Mouse (Mus musculus): Measurements from ENCODE around the gene Mien1. TPM values are rescaled to one million over a fixed set of nuclear protein-coding genes. Genes with fewer than 3 reads are reported as not detected.

The Mien1 gene
- total and polyA plus RNA-seq, 2 experiments from 2014 or later = 70.0 to 259 TPM

DNA sequence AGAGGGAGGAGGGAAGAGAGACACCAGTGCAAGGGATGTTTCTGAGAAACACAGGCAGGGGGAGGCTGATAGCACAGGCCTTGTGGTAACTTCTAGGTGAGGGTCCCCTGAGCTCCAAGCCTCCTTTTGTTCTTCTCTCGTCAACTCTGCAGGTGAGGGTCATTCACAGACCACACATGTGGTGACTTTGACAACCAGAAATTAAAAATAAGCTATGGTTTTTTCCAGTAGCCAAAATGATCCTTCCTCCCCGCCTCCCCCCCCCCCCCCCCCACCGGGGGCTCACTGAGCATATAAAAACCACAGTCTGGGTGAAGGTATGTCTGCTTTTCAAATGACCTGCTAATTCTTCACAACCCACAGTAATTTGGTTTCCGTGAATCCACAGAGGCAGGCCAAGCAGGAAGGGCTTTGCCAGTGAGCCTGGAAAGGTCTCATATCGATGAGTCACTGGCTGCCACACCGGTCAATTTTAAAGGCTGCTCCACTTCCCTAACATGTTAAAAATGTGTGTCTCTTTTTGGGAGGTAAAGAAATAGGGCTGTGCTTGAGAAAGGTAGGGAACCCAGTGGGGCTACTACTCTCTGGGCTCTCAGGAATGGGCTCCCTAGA is 22.4 kb upstream of the Mien1 start:
- H3K27me3 ChIP-seq (ENCODE audit: insufficient read depth, low read length) = no peaks in the 10 kb centered on the region; the same call in 1 of the 2 replicates
- no peak overlapping the region for H3K27ac ChIP-seq
- no peak overlapping the region for H3K4me2 ChIP-seq (ENCODE audit: low read depth, low read length)
- H3K9ac ChIP-seq (replicated peaks; ENCODE audit: low read length) = no peak overlapping the region
- no peak for ATAC-seq
- peaks cover 4% of the 10 kb centered on the region; the same call in 1 of the 2 replicates for H3K4me1 ChIP-seq (ENCODE audit: insufficient read depth, low read length)
- H3K36me3 ChIP-seq (ENCODE audit: insufficient read depth, low read length) = no peaks in the 10 kb centered on the region
- no peak for TF ChIP-seq CTCF (IDR thresholded peaks at IDR 0.05; ENCODE audit: low read depth)
- DNase-seq (ENCODE audit: low spot score) = no peak
- H3K4me3 ChIP-seq (ENCODE audit: low read length) = no peak overlapping the region
- WGBS = 58% methylated on average over 6 of the region's 6 CpGs
- no peaks in the 10 kb centered on the region for H3K9me3 ChIP-seq (ENCODE audit: low read length)

DNA sequence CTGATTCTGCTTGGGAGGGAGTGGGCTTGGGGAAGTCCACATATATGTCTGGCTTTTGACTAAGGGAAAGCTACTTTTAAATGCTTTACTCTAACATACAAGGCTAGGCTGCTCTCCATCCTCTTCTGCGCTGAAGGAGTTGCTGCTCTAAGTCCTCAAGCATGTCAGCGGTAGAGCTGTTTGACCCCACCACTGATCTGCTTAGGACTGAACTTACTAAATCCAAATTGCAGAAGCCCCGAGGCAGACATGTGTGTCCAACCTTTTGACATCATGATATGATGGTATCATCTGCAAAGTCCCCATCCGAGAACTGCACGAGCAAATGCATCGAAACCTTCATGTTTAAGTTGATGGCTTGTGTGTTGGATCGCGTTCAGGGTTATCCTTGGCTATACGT is 21.1 kb upstream of the Mien1 start:
- 82% methylated on average over 9 of the region's 9 CpGs for WGBS
- no peak for TF ChIP-seq CTCF (IDR thresholded peaks at IDR 0.05; ENCODE audit: low read depth)

DNA sequence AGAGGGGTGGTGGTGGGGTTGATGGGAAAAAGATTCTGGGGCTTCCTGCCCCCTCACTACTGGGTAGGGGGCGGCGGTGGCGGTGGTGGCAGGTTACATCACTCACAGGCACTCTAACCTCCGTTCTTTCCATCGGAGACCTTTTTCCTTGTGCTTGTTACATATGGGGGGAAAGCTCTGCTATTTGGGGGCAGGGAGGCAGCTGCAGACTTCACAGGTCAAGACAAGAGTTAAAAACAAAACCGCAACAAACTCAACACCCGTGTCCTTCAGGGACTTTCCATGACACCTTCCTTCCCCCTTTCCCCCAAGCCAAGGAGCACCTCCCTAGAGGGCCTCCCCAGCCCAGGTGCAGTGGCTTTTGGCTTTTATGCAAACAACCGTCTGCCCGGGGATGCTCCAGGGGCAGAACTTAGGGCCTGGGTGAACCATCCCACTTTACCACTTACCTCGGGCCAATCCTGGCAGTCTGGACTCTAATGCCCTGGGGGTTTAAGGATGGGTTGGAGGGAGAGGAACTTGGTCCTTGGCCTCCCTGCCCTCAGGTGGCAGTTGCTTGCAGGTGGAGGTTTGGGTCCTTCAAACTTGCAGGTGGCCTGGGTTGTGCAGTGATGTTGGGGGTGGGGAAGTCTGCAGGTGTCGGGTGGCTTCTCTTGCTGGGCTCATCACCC is 20.4 kb upstream of the Mien1 start:
- H3K9me3 ChIP-seq (ENCODE audit: low read length) = no peaks in the 10 kb centered on the region
- H3K36me3 ChIP-seq (ENCODE audit: insufficient read depth, low read length) = no peaks in the 10 kb centered on the region
- peaks cover 4% of the 10 kb centered on the region; the same call in 1 of the 2 replicates for H3K4me1 ChIP-seq (ENCODE audit: insufficient read depth, low read length)
- DNase-seq (ENCODE audit: low spot score) (no peak), ATAC-seq (no peak)
- no peak for TF ChIP-seq CTCF (IDR thresholded peaks at IDR 0.05; ENCODE audit: low read depth)
- 30% methylated on average over 11 of the region's 11 CpGs for WGBS
- no peak overlapping the region for H3K4me3 ChIP-seq (ENCODE audit: low read length)
- no peak overlapping the region for H3K9ac ChIP-seq (replicated peaks; ENCODE audit: low read length)
- no peaks in the 10 kb centered on the region; the same call in 1 of the 2 replicates for H3K27me3 ChIP-seq (ENCODE audit: insufficient read depth, low read length)
- H3K27ac ChIP-seq = no peak overlapping the region
- H3K4me2 ChIP-seq (ENCODE audit: low read depth, low read length) = no peak overlapping the region

More for the DNA sequence above, 21.1 kb upstream of the Mien1 start:
- Histone ChIP-seq H3K9me3 (ENCODE audit: low read length) (no peaks in the 10 kb centered on the region), H3K4me1 (ENCODE audit: insufficient read depth, low read length) (peaks cover 4% of the 10 kb centered on the region; the same call in 1 of the 2 replicates), H3K27me3 (ENCODE audit: insufficient read depth, low read length) (no peaks in the 10 kb centered on the region; the same call in 1 of the 2 replicates), H3K27ac (no peak overlapping the region), H3K36me3 (ENCODE audit: insufficient read depth, low read length) (no peaks in the 10 kb centered on the region), H3K4me3 (ENCODE audit: low read length) (no peak overlapping the region), H3K4me2 (ENCODE audit: low read depth, low read length) (no peak overlapping the region), H3K9ac (replicated peaks; ENCODE audit: low read length) (no peak overlapping the region)
- ATAC-seq (no peak), DNase-seq (ENCODE audit: low spot score) (no peak)

DNA sequence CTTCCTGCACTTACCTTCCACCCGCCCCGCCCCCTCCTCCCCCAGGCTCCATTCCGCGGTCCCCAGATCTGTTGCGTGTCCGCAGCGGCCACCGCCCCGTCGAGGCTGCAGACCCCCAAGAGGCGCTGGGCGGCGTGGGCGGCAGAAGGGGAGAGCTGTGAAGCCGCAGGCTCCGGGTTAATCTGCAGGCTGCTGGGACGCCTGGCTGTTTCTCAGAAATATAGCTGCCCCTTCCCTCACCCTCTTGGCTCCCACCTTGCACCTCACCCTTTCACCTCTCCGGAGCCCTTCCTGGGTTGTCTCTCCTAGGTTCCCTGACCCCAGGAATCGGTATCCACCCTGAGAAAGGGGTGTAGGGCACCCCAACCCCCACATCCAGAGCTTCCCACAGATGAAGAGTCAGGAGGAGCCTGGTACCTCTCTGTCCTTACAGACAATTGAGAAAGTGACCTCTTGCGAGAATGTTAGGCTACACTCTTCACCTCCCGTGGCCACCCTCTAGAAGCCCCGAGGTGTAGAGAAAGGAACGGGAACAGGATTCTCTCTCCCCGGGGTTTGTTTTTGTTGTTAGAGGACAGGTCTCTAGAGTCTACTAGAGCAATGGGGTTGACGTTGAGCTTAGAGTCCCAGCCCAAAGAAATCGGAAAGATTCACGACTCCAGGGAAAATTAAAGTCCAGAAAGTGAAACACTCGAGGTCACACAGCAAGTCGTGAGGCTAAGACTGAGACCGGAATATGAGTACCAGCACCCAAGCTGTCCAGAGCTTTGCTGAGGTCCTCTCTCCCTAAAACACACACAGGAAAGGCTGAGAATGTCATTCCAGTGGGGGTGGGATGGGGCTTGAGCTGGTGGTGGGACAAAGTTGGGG is 19.6 kb upstream of the Mien1 start:
- TF ChIP-seq CTCF (IDR thresholded peaks at IDR 0.05; ENCODE audit: low read depth) = no peak
- no peak for DNase-seq (ENCODE audit: low spot score)
- H3K27me3 ChIP-seq (ENCODE audit: insufficient read depth, low read length) = no peaks in the 10 kb centered on the region; the same call in 1 of the 2 replicates
- 5% methylated on average over 28 of the region's 30 CpGs for WGBS
- H3K9ac ChIP-seq (replicated peaks; ENCODE audit: low read length) = peak overlapping the region; percentile 55
- no peaks in the 10 kb centered on the region for H3K9me3 ChIP-seq (ENCODE audit: low read length)
- ATAC-seq = peak; percentile 10; the same call in 1 of the 2 replicates
- H3K4me3 ChIP-seq (ENCODE audit: low read length) = peak overlapping the region; percentile 53
- H3K4me1 ChIP-seq (ENCODE audit: insufficient read depth, low read length) = peaks cover 4% of the 10 kb centered on the region; the same call in 1 of the 2 replicates
- 0 out of 2 replicates have a peak overlapping the region, but pooled peaks have one; percentile 51 for H3K27ac ChIP-seq
- H3K36me3 ChIP-seq (ENCODE audit: insufficient read depth, low read length) = no peaks in the 10 kb centered on the region
- peak overlapping the region; percentile 77 for H3K4me2 ChIP-seq (ENCODE audit: low read depth, low read length)

DNA sequence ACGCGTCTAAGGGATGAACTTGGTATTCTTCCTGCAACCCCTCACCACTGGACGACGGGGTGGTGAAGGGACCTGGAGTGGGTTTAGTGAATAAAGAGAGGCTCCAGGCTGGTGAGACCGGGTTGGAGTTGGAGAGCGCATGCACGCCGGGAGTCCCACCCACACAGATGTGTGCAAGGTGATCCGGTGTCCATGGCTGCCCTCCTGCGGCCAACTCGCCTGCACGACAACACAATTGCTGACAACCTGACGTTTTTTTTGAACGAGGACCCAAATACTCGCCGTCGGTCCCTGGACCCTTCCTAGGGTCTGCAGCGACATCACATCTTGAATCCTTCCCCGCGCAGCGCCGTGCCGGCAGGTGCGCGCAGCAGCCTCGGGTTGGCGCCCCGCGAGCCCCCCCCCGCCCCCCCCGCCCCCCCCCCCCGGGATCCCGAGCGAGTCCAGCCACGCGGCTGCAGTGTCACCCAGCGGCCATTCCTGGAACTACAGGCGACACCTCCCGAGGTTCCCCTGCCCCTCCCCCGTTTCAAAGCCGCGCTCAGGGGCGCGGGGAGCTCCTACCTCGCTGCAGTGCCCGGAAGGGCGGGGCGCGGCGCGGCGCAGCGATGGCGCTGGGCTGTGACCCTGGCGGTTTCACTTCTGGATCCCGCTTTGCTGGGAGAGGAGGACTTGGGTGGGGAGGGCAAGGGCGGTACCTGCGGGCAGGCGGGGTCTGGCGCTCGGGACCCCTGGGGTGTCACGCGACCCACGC is 18.8 kb upstream of the Mien1 start:
- peak; percentile 87 for ATAC-seq
- DNase-seq (ENCODE audit: low spot score) = peak; percentile 92
- WGBS = 1% methylated on average over 37 of the region's 64 CpGs
- no peaks in the 10 kb centered on the region for H3K9me3 ChIP-seq (ENCODE audit: low read length)
- H3K36me3 ChIP-seq (ENCODE audit: insufficient read depth, low read length) = no peaks in the 10 kb centered on the region
- H3K9ac ChIP-seq (replicated peaks; ENCODE audit: low read length) = peak overlapping the region; percentile 55
- H3K4me2 ChIP-seq (ENCODE audit: low read depth, low read length) = peak overlapping the region; percentile 77
- peak overlapping the region; percentile 54; the same call in 1 of the 2 replicates for H3K27ac ChIP-seq
- peak; percentile 62 for TF ChIP-seq CTCF (IDR thresholded peaks at IDR 0.05; ENCODE audit: low read depth)
- H3K4me3 ChIP-seq (ENCODE audit: low read length) = peak overlapping the region; percentile 53
- H3K4me1 ChIP-seq (ENCODE audit: insufficient read depth, low read length) = peaks cover 4% of the 10 kb centered on the region; the same call in 1 of the 2 replicates
- no peaks in the 10 kb centered on the region; the same call in 1 of the 2 replicates for H3K27me3 ChIP-seq (ENCODE audit: insufficient read depth, low read length)

DNA sequence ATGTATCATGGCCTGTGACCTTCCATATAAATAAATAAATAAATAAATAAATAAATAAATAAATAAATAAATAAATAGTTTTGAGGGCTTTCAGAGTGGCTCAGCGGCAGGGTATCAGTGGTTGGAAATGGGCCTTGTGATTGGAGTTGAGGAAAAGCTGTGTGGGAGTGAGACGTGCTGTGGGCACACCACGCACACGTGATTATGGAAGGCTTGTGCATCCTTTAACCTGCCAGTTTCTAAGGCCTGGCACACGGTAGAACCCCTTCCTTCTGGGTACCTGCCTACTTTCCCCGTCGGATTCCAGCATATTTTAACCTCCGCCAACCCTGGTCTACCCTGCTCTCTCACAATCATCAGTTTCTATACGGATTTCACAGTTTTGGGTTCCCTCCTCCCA is 18.2 kb upstream of the Mien1 start:
- TF ChIP-seq CTCF (IDR thresholded peaks at IDR 0.05; ENCODE audit: low read depth) = no peak
- Histone ChIP-seq H3K27me3 (ENCODE audit: insufficient read depth, low read length) (no peaks in the 10 kb centered on the region; the same call in 1 of the 2 replicates), H3K4me2 (ENCODE audit: low read depth, low read length) (peak overlapping the region; percentile 77), H3K27ac (peak overlapping the region; percentile 54; the same call in 1 of the 2 replicates), H3K9ac (replicated peaks; ENCODE audit: low read length) (peak overlapping the region; percentile 55), H3K9me3 (ENCODE audit: low read length) (no peaks in the 10 kb centered on the region), H3K36me3 (ENCODE audit: insufficient read depth, low read length) (no peaks in the 10 kb centered on the region), H3K4me3 (ENCODE audit: low read length) (peak overlapping the region; percentile 53), H3K4me1 (ENCODE audit: insufficient read depth, low read length) (peaks cover 4% of the 10 kb centered on the region; the same call in 1 of the 2 replicates)
- ATAC-seq (peak; percentile 27; the same call in 1 of the 2 replicates), DNase-seq (ENCODE audit: low spot score) (peak; percentile 15)
- WGBS = 18% methylated on average over 9 of the region's 9 CpGs
